Mouse (Mus musculus): ENCODE results near the gene Dpm2.
A peak's percentile ranks its signal among the peaks of the same experiment; 100 is the strongest.

GRCm38 (mm10) chr2:32601417-32602065 lies 30.9 kb downstream of the Dpm2 start:
- peak; percentile 41 for TF ChIP-seq CTCF (IDR thresholded peaks at IDR 0.05; ENCODE audit: extremely low read depth, insufficient read depth, low read length)
- TF ChIP-seq POLR2A (IDR thresholded peaks at IDR 0.05; ENCODE audit: extremely low read depth, insufficient read depth, low read length) = no peak

Measured in cortical plate, adult 2 months (tissue).